Mouse (Mus musculus): Measurements from ENCODE around the gene AC124502.3.
A peak's percentile ranks its signal among the peaks of the same experiment; 100 is the strongest.
"Not testable (repeated sequence)": the region's sequence is repeated elsewhere in the genome, so short reads cannot be mapped to it uniquely, and the experiment has no call there.

AC124502.3 gene

DNA sequence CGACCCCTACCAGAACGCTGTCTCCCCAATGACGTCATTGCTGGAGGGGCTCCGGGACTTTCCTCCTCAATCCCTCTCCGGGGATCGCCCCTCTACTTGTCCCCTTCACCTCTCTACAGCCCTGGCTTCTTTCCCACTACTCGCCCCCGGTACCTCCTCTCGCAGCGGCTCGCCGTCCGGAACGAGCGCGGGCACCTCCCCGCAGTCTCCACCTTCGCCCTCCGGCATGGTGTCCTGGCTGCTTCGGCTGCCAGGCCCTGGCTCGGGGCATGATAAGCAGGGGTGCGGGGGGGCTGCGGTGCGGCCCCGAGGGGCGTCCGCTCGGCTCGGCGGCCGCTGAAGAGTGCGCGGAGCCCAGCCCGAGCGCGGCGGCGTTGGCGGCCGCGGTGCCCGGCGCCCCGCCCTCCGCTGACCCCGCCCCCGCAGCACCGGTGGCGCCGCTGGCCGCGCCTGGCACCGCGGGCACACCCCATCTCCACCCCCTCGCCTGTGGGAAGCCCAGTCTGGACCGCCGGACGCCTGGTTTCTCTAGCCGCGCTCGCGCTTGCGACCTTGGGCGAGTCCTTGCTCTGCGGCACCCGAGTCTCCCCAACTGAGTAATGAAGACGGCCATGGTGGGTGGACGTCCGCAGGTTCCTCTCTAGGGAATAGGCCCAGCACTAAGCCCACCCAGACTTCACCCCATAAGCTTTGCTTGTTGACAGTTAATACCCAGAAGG is 46.6 kb downstream of the AC124502.3 start, which contains the start of gene Tmem151a:
Gene Tmem151a (minus strand): TSS at position 387 of the 719 bp plus-strand sequence.
- DNase-seq: peak; percentile 56 to 80

DNA sequence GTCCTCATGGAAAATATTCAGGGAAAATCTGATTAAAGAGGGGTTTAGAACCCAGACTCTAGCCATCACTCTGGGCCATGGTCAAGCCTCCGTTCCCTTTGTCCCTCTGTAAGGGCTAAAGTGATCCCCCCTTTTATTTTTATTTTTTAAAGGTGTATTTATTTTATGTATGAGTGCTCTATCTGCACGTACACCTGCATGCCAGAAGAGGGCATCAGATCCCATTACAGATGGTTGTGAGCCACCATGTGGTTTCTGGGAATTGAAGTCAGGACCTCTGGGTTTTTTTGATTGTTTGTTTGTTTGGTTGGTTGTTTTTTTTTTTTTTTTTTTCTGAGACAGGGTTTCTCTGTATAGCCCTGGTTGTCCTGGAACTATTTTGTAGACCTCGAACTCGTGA is 47.8 kb downstream of the AC124502.3 start:
- not testable (repeated sequence) for DNase-seq

DNA sequence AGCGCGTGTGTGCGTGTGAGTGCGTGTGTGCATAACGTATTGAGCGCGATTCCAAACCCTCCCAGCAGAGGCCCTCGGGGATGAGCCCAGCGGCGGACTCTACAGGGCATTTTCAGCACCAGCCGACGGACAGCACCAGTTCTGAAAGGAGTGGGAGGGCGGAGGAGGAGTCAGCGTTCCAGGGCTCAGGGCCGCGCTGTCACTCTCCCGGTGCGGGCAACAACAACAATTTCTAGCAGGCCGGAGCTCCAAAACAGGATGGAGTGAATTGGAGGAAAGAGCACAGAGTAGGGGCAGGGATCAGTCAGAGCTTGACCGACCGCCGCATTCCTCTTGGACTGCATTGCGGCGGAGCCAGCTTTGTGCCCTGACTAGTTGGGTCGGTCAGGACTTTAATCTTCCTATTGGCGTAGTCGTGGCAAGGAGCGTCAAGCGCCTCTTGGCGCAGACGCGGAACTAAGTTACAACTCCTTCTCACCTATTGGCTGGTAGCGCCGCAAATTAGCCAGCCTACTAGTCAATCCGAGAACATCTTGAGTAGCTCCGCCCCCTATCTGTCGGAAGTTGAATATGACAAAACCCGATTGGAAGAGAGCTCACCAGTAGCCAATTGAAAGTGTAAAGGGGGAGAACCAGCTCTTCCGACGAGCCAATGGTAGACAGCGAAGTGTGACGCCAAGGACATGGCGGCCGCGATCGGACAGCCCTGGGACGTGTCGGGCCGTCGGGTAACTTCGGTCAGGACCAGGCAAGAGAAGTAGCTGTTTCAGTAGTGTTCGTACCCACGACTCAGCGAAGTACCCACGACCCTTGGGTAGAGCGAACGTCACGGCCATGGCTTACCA is 49.4 kb downstream of the AC124502.3 start, which contains the start of gene Yif1a:
Gene Yif1a (plus strand): TSS at position 655 of the 845 bp plus-strand sequence.
- peak; percentile 98 to 100 for DNase-seq

DNA sequence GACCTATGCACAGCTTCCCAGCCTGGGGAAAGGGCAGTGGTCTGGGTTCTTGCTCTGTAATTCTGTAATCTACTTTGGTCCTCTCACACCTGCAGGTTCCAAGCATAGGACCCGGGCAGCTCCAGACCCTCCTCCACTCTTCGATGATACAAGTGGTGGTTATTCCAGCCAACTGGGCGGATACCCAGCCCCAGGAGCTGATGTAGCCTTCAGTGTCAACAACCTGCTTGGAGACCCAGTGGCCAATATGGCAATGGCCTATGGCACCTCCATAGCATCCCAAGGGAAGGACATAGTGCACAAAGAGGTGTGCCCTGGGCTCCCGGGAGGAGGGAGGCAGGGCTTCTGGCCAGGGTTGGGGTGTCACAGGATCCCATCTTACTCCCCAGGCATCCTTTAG is 50.6 kb downstream of the AC124502.3 start:
- DNase-seq: no peak

- DNase-seq: no peak
Measured at GRCm38 (mm10) chr19:5092083-5092482, 53.4 kb downstream of the AC124502.3 start.

GRCm38 (mm10) chr19:5093481-5094242 is 55.0 kb downstream of the AC124502.3 start:
- DNase-seq: no peak

GRCm38 (mm10) chr19:5094243-5094632 is 55.5 kb downstream of the AC124502.3 start:
- DNase-seq: peak; percentile 93 to 98

DNA sequence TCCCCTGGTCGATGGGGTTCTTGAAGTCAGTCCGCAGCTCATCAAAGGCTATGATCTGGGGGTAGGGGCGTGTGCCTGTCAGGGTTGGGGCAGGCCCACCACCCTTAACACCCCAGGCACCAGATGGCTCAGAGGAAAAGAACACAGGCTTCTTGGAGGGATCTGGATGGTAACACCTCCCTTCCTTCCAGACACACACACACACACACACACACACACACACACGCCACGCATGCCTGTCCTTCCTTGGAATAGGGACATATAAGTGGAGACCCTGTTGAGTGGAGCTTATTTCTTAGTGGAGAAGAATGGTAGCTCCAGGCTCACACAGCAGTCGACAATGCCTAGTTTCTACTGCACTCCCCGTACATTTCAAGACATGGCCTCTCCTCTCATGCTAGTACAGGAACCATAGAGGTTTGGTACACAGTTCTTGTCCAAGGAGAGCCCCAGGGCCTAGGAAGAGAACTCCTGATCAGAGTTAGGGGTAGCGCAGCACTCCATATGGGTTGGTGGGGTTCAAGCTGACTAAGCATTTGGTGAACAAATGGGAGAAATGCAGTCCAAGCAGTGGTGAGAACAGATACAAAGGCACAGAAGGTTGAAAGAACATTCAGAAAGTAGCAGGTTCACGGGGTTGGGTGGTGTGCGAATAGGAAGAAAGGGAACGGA is 56.2 kb downstream of the AC124502.3 start:
- no peak for DNase-seq

GRCm38 (mm10) chr19:5095887-5096474 is 57.3 kb downstream of the AC124502.3 start:
- no peak for DNase-seq

DNA sequence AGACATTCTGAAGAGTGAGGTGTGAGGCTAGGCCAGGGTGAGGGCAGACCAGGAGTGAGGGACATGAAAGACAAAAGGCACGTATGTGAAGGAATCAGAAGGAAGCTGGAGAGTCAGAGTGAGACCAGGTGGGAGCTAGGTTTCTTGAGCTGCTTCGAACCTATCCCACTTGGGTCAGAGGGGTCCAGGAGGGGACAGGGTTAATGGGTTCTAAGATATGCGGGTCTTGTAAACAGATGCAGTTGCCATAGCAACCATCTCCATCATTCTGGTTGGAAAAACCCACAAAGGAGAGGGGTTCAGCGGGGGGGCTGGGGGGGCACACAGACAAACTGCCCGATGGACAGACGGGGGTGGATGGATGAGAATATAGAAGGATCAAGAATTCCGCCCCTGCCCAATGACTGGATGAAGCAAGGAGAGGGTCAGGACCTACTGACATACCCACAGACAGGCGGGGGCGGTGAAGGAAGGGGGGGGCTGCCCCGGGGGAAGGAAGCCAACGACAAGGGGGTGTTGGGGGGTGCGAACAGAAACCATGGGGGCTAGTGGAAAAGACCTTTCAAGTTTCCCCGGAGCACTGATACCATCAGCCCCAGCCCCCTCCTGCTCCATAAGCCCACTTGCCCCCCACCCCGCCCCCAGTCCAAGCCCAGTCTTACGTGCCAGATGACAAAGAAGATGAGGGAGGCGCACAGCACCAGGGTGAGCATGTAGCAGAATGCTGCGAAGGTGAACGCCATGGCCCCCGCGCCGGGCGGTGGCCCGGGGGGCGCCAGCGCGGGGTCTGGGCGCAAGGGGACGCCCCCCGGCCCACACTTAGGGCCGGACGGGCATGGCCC is 59.1 kb downstream of the AC124502.3 start:
- DNase-seq: no peak

- peak; percentile 35 to 82 for DNase-seq
Measured at GRCm38 (mm10) chr19:5098363-5099143, 59.9 kb downstream of the AC124502.3 start, which contains the start of gene Cnih2. Gene Cnih2, minus strand, starts transcription at chr19:5098521.
